Mouse (Mus musculus) brain, embryonic 14.5 days (tissue): ENCODE measurements around the gene Rab23. TPM values are rescaled to one million over a fixed set of nuclear protein-coding genes. Genes with fewer than 3 reads are reported as not detected.

Source experiments
- DNase-seq: peaks from one replicate; pipeline ENCODE4 v3.0.0-alpha.2; 2011; ENCODE audit warnings: low read depth
- CTCF ChIP-seq: fragments of 200-500 bp; IDR thresholded peaks from 2 replicates; pipeline ENCODE4 v1.5.1; 2012; ENCODE audit warnings: inconsistent platforms, mild to moderate bottlenecking, moderate library complexity, borderline replicate concordance; ENCODE audit not compliant: insufficient read depth, insufficient read length; ENCODE audit errors: extremely low read depth
- POLR2A ChIP-seq: fragments of 200-500 bp; IDR thresholded peaks from 2 replicates; pipeline ENCODE4 v1.6.1; 2012; ENCODE audit warnings: mild to moderate bottlenecking, inconsistent platforms, borderline replicate concordance; ENCODE audit not compliant: poor library complexity, insufficient read depth, insufficient read length, severe bottlenecking; ENCODE audit errors: extremely low read depth
- polyA plus RNA-seq: library from polyadenylated mRNA; depleted of rRNA; stranded (reverse); fragments of >200 nt; gene quantifications from 2 replicates; pipeline ENCODE4 v1.2.3, GENCODE M21; 2012; rRNA removed

Gene Rab23
- polyA plus RNA-seq = 17.1 and 19.8 TPM in 2 replicates

DNA sequence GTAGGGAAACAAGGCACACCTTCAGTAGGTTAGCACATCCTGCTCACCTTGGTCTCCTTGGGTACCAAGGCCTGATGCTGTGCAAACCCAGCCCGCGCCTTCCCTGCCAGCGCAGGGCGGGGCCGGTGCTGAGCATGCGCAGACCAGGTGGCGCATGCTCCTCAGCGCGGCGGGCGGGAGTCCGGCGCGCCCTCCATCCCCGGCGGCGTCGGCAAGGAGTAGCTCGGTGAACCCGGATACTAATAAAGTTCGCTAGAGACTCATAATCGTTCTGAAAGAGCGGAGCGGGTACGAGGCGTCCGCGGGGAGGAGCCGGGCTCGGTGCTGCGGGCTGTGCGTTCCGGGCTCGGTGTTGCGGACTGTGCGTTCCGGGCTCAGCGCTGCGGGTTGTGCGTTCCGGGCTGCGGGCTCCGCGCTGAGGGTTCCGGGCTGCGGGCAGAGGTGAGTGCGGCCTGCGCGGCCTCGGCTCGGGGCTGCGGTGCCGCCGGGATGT, at the start of gene Rab23:
Gene Rab23 (plus strand): TSS at position 155 of the 493 bp plus-strand sequence.
- TF ChIP-seq POLR2A (peak; percentile 54; the same call in 1 of the 2 replicates), CTCF (no peak)
- peak; percentile 96 for DNase-seq

DNA sequence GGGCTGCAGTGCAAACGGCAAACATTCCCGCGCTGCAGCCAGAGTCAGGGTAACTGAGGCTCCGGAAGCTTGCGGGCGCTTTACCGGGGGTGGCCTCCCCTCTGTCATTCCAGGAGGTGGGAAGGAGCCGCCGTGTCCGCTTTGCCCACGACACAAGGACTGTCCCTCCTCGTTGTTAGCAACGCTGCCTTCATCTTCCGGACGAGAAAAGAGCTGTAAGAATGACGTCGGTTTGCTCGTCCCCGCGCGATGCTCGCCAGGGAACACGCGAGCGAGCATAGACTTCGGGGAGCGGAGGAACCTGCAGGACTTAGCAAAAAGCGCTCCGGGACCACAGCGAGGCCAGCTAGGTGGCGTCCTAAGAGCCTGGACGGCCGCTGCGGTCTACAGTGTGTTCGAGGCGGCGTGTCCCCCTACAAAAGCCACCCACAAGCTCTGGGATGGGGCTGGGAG, 49.5 kb upstream of the Rab23 start:
- TF ChIP-seq POLR2A (peak; percentile 9; the same call in 1 of the 2 replicates), CTCF (no peak)
- peak; percentile 93 for DNase-seq

DNA sequence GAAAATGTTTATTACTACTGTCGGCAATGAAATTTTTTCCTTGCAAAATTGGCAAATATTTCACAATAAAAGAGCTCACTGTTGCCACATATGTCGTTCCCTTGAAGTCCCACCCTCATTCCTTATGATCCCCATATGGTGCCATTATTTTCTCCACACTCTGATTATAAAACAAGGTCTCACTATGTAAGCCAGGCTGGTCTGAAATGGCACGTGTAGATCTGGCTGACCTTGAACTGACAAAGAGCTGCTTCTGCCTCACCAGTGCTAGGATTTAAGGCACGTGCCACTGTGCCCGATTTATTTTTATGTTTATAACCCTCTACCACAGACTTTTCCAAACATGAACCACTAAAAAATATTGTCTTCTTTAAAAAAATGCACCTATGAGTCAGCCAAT, 48.2 kb upstream of the Rab23 start:
- TF ChIP-seq POLR2A (no peak), CTCF (no peak)

DNA sequence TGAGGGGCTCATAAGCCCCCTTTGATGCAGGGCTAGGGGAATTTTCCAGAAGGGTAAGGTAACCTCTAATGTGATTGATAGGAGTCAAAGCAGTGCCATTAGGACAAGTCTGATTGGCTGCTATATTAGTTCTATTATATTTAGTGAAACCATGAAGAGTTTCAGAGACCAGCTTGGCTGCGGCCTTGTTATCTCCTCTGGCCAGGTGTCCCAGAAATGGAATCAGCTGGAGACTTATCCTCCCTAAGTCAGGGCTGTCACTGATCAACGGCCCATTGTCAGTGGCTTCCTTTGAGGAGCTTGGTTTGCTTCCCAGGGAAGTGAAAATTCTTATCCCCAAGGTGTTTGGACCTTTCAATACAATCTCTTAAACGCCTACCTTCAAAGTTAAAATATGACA, 47.6 kb upstream of the Rab23 start:
- TF ChIP-seq CTCF = no peak
- TF ChIP-seq POLR2A = no peak
- DNase-seq = no peak

More for the DNA sequence above, 48.2 kb upstream of the Rab23 start:
- DNase-seq = peak; percentile 49

DNA sequence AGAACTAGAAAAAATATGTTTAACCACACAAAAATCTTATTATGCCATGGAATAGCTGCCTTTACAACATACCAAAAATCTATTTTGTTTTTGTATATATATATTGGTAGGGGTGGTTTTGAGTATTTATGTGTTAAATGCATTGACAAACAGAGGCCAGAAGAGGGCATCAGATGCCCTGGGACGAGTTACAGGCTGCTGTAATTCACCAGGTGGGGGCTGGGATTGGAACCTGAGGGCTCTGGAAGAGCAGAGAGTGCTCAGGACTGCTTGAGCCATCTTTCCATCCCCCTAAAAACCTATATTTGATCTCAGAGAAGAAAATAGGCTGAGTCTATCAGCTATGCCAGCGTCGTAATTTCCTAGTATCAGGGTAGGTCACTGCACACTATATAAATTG, 47.2 kb upstream of the Rab23 start:
- TF ChIP-seq CTCF (peak; percentile 58; the same call in 1 of the 2 replicates), POLR2A (no peak)
- DNase-seq = peak; percentile 75

DNA sequence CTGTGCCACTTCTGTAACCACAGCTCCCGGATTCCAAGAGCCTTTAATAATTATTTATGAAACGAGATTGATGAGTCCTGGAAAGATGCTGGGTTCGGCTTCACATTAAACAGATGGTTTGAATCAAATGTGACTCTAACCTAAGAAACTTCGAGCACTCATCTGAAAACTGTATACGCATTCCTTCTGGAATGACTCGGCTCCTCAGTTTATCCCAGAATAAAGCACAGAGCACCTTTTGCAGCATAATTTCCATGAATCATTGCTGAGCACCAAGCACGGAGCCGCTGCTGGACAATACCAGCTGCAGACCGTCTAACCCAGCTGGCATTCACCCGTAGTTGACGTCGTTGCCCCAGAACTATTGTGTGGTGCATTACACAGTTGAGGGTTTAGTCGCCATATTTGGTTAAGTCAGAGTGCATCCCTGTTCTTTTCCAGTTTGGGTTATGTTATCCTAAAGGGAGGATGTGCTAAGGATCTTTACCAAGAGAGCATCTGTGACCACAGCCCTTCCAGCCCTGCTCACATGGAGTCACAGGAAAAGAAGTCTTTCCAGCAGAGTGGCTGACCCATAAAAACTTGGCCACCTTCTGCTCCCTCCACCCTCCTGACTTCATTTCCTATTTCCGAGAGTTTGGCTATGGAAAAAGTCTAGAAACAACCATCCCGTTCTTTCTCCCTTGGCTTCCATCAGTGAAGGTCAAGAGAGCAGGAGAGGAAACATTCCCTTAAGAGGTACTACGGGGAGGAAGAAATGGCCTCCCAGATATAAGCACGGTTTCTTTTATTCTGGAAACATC, 46.3 kb upstream of the Rab23 start:
- no peak for TF ChIP-seq CTCF
- no peak for TF ChIP-seq POLR2A

DNA sequence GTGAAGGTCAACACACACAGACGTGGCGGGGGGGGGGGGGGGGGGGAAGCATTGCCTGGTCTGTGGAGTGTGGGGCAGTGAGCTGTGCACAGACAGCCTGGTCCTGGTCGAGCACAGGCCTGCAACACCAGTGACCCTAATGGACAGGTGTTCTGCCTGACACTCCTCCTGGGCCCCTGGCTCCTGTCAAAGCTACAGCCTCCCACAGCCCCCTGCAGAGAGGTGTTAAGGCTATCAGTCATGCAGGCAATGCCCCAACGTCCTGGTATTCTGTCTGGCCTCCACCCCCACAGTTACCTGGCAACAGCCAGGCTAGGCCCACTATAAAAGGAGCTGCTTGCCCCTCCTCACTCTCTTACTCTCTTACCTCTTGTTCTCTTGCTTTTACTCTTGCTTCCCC, 39.3 kb upstream of the Rab23 start:
- no peak for DNase-seq
- TF ChIP-seq POLR2A = no peak
- TF ChIP-seq CTCF = no peak

More for the DNA sequence above, 46.3 kb upstream of the Rab23 start:
- no peak for DNase-seq

DNA sequence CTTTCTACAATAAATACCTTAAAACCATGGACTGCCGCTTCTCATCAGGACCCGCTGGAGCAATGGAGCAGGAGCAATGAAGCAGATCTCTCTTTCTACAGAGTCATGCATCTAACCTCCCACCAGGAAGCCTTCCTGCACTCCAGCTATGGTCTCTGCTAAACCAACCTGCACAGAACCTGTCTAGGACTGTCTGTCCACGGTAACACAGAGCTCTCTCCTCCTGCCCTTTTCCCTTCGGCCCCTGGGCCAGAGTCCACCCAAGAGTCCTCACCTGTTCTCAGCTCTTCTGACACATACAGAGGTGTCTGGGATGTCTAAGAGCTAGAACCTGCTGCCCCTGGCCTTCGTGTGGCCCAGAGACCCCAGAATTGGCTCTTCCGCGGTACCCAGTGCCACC, 38.8 kb upstream of the Rab23 start:
- DNase-seq = no peak
- TF ChIP-seq POLR2A (no peak), CTCF (no peak)

DNA sequence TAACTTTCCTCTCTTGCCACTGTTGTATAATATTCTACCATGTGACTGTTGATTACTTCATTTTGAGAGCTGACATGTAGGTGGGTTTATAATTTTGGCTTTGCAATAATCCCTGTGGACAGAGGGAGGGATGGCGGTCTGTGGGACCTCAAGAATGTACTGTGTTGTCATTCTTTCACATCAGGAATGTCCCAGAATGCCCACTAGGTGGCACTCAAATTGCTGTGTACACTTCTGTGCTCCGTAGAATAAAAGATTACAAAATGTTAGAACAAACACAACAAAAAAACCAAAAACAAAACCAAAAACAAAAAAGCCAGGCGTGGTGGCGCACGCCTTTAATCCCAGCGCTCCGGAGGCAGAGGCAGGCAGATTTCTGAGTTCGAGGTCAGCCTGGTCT, 35.2 kb upstream of the Rab23 start:
- peak; percentile 19 for DNase-seq
- peak; percentile 26; the same call in 1 of the 2 replicates for TF ChIP-seq CTCF
- TF ChIP-seq POLR2A = no peak

DNA sequence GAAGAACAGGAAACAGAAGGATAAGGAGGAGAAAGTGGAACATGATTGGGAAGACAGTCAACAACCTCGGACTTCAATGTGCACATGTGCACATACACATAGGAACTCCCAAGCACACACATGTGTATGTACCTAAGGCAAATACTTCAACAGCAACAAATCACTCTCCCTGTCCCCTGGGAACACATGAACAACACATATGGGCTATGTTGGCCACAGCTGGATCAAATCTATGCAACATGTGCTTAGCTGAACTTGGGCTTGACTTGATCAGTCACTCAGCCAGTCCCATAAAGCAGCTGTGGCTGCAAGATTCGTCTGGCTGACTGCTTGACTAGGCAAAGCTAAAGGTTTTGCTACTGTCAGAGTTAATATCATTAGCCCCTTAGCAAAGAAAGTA, 30.9 kb upstream of the Rab23 start:
- TF ChIP-seq CTCF = no peak
- TF ChIP-seq POLR2A = no peak
- DNase-seq = no peak

DNA sequence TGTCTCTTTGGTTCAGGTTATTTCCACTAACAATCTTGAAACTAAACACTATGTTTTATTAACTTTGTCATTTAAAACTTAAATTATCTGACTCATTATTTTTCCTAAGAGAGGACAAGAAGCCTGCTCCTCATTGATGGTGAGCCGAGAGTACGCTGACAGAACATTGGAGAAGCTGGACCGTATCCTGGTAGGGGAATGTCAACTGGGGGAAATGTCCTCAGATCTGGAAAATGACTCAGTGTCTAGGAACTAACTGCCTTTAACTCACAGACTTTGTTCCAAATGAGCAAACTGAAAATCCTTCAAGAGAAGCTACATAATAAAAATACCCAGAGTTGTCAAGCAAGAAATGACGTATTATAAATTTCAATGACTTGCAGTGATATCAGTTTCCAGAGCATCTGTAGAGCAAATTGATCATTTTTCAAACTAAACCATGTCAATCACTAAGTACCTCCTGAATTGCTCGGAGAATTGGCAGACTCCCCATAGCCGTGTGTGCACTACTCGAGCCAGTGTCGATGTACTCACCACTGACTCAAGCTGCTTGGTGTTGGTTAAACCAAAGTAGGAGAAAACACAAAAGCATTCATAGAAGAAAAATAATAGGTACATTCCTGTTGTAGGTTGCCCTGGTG, 30.1 kb upstream of the Rab23 start:
- no peak for TF ChIP-seq POLR2A
- TF ChIP-seq CTCF = no peak
- DNase-seq = no peak
